Mouse (Mus musculus) effector memory CD4-positive, alpha-beta T cell, adult 7 months (primary cell): ENCODE results near the gene Gprc6a. TPM values are rescaled to one million over a fixed set of nuclear protein-coding genes. Genes with fewer than 3 reads are reported as not detected.

ENCODE experiments used
- polyA plus RNA-seq: library from polyadenylated mRNA; unstranded; fragments of 100-300 nt; shearing (Covaris generic); gene quantifications from one replicate; pipeline ENCODE4 v1.2.1, GENCODE M21; 2017

Gene Gprc6a
- 0.16 TPM for polyA plus RNA-seq

GRCm38 (mm10) chr10:51631411-51632136 lies at the start of gene Gprc6a:
TSS of gene Gprc6a (minus strand) at chr10:51631461.

GRCm38 (mm10) chr10:51677548-51678250 lies 46.4 kb upstream of the Gprc6a start, which contains the start of gene Rfx6:
TSS of gene Rfx6 (plus strand) at chr10:51677756.

GRCm38 (mm10) chr10:51590139-51590574 lies 41.1 kb downstream of the Gprc6a start, which contains the start of gene Fam162b:
TSS of gene Fam162b (minus strand) at chr10:51590517.

Other genes with a start within 250 kb of the Gprc6a start
- 55.7 TPM for gene Gm49339, start 150.8 kb downstream of the Gprc6a start, polyA plus RNA-seq
- gene Lilr4b, start 150.8 kb downstream of the Gprc6a start, polyA plus RNA-seq, result 694 TPM
- gene Lilrb4a, start 140.5 kb downstream of the Gprc6a start, polyA plus RNA-seq, result 623 TPM
- gene Fam162b, start 40.9 kb downstream of the Gprc6a start, polyA plus RNA-seq, result not detected
- not detected for gene Rfx6, start 46.3 kb upstream of the Gprc6a start, polyA plus RNA-seq